ENCODE assay signal across 9 mouse cellular contexts in genomic region chr6:53573711-53574065, GRCm38 (mm10).
DNase-seq lines count a peak whose midpoint lies in the region; ATAC-seq and TF ChIP-seq lines count a peak whose summit lies in the region.
"Had no signal": no experiment of that assay in that cellular context is flagged by ENCODE, and none has a peak within 500 bp of the region (broad histone marks: within the 10 kb centered on the region; RNA-seq: fewer than 3 reads in every experiment).

No protein-coding gene starts in this region.

- no peaks in the 10 kb centered on the region; the same call in 1 of the 2 replicates for H3K4me1 ChIP-seq in liver, embryonic 11.5 days (replicated peaks; ENCODE audit: control insufficient read depth, insufficient read depth, low read length)
- peaks cover 45% of the 10 kb centered on the region for H3K4me1 ChIP-seq in embryonic facial prominence, embryonic 15.5 days
- H3K4me1 ChIP-seq in limb, embryonic 11.5 days (ENCODE audit: control insufficient read depth, insufficient read depth, low read length), result peaks cover 27% of the 10 kb centered on the region
- H3K4me1 ChIP-seq in small intestine, adult 2 months (ENCODE audit: control insufficient read depth, insufficient read depth, insufficient read length, low read length), result no peaks in the 10 kb centered on the region

- no peak for ATAC-seq in liver, embryonic 11.5 days (replicated peaks; ENCODE audit: low FRiP score)
- no peak for ATAC-seq in embryonic facial prominence, embryonic 15.5 days (ENCODE audit: insufficient number of reproducible peaks, low FRiP score, low TSS enrichment, low read depth)
- peak; percentile 58; the same call in 1 of the 2 replicates for ATAC-seq in limb, embryonic 11.5 days (ENCODE audit: insufficient number of reproducible peaks, low FRiP score, low TSS enrichment, low read depth)

- H3K9ac ChIP-seq in liver, embryonic 11.5 days (ENCODE audit: low read depth, low read length), result no peak overlapping the region
- H3K9ac ChIP-seq in embryonic facial prominence, embryonic 15.5 days, result 0 out of 2 replicates have a peak overlapping the region, but pooled peaks have one; percentile 26
- H3K9ac ChIP-seq in limb, embryonic 11.5 days (ENCODE audit: low read length), result peak overlapping the region; percentile 51
- H3K9ac ChIP-seq: liver, embryonic 14.5 days had no signal

- no peaks in the 10 kb centered on the region for H3K27me3 ChIP-seq in liver, embryonic 11.5 days (replicated peaks; ENCODE audit: control insufficient read depth, insufficient read depth, low read length)
- no peaks in the 10 kb centered on the region for H3K27me3 ChIP-seq in embryonic facial prominence, embryonic 15.5 days
- no peaks in the 10 kb centered on the region for H3K27me3 ChIP-seq in limb, embryonic 11.5 days (ENCODE audit: control insufficient read depth, insufficient read depth, low read length)
- H3K27me3 ChIP-seq in small intestine, adult 2 months (ENCODE audit: control insufficient read depth, insufficient read depth, low read length), result no peaks in the 10 kb centered on the region

- no peaks in the 10 kb centered on the region for H3K36me3 ChIP-seq in liver, embryonic 11.5 days (ENCODE audit: control insufficient read depth, insufficient read depth, low read length)
- no peaks in the 10 kb centered on the region for H3K36me3 ChIP-seq in embryonic facial prominence, embryonic 15.5 days
- no peaks in the 10 kb centered on the region for H3K36me3 ChIP-seq in limb, embryonic 11.5 days (ENCODE audit: control insufficient read depth, insufficient read depth, low read length)
- no peaks in the 10 kb centered on the region for H3K36me3 ChIP-seq in small intestine, adult 2 months (ENCODE audit: control insufficient read depth, insufficient read depth, low read length)

- TF ChIP-seq POLR2A in small intestine, adult 2 months (IDR thresholded peaks at IDR 0.05; ENCODE audit: low read depth, low read length), result no peak

- DNase-seq in liver, embryonic 11.5 days (ENCODE audit: low spot score), result no peak
- no peak for DNase-seq in liver
- peak; percentile 59 for DNase-seq in limb, embryonic 11.5 days (ENCODE audit: low spot score)
- DNase-seq in layer of hippocampus, adult 9-10 months (ENCODE audit: low spot score), result no peak
- no peak for DNase-seq in layer of hippocampus, adult 8-10 months (ENCODE audit: low spot score in 2 of 2)
- no peak for DNase-seq in urinary bladder, postnatal 14 days (ENCODE audit: low spot score)

- TF ChIP-seq CTCF in small intestine, adult 2 months (IDR thresholded peaks at IDR 0.05; ENCODE audit: extremely low read depth, insufficient read length, insufficient replicate concordance, low read depth, low read length), result no peak

- peak overlapping the region; percentile 51 for H3K4me2 ChIP-seq in liver, embryonic 11.5 days
- peak overlapping the region; percentile 59 for H3K4me2 ChIP-seq in embryonic facial prominence, embryonic 15.5 days (replicated peaks)
- H3K4me2 ChIP-seq in limb, embryonic 11.5 days (ENCODE audit: low read depth, severe bottlenecking), result peak overlapping the region; percentile 49

- no peak overlapping the region for H3K4me3 ChIP-seq in liver, embryonic 11.5 days (ENCODE audit: low read depth, low read length)
- peak overlapping the region; percentile 45 for H3K4me3 ChIP-seq in embryonic facial prominence, embryonic 15.5 days (replicated peaks)
- peak overlapping the region; percentile 18; the same call in 1 of the 2 replicates for H3K4me3 ChIP-seq in limb, embryonic 11.5 days (ENCODE audit: low read depth, low read length)
- peak overlapping the region; percentile 24; the same call in 1 of the 2 replicates for H3K4me3 ChIP-seq in small intestine, adult 2 months (ENCODE audit: low read depth, low read length)

- no peaks in the 10 kb centered on the region for H3K9me3 ChIP-seq in liver, embryonic 11.5 days (ENCODE audit: control insufficient read depth, low read length)
- H3K9me3 ChIP-seq in embryonic facial prominence, embryonic 15.5 days (replicated peaks), result no peaks in the 10 kb centered on the region
- no peaks in the 10 kb centered on the region for H3K9me3 ChIP-seq in limb, embryonic 11.5 days (ENCODE audit: control insufficient read depth, low read length)

- WGBS in liver, embryonic 11.5 days, result 4% methylated on average over 6 of the region's 6 CpGs
- WGBS in embryonic facial prominence, embryonic 15.5 days, result 2% methylated on average over 5 of the region's 6 CpGs
- 0% methylated on average over 6 of the region's 6 CpGs for WGBS in limb, embryonic 11.5 days
- WGBS in small intestine, adult 2 months, result 10% methylated on average over 6 of the region's 6 CpGs

- H3K27ac ChIP-seq in liver, embryonic 11.5 days (ENCODE audit: low read depth, low read length), result no peak overlapping the region
- peak overlapping the region; percentile 89 for H3K27ac ChIP-seq in embryonic facial prominence, embryonic 15.5 days (replicated peaks)
- peak overlapping the region; percentile 76 for H3K27ac ChIP-seq in limb, embryonic 11.5 days (replicated peaks; ENCODE audit: low read depth, low read length)
- no peak overlapping the region for H3K27ac ChIP-seq in small intestine, adult 2 months (ENCODE audit: insufficient read depth, low read depth, low read length)
- H3K27ac ChIP-seq: liver, embryonic 14.5 days had no signal

Comparison
In these comparisons a context has a peak if more than half of its experiments do, and no peak if none do; other contexts are left out.
1. H3K27ac ChIP-seq: peak in embryonic facial prominence, embryonic 15.5 days (single experiment) and limb, embryonic 11.5 days (single experiment); none in liver, embryonic 11.5 days (single experiment) and small intestine, adult 2 months (single experiment).
2. Peak in every context shown above with its lines, with median percentiles within 50 percentile points of each other: H3K4me2 ChIP-seq.